Mouse (Mus musculus) left cerebral cortex, adult 18-20 months (tissue): ENCODE measurements at regions not wholly inside any gene's neighbourhood (a gene's known extent, or its start where the extent isn't known, plus 50 kb on each side); places are given as distances from the start of the nearest gene placed in this dataset.
"Not testable (repeated sequence)": the region's sequence is repeated elsewhere in the genome, so short reads cannot be mapped to it uniquely, and the experiment has no call there.

Source experiments
- DNase-seq, 2 experiments: peaks; one replicate each; pipeline ENCODE4 v3.0.0; 2021 to 2022; ENCODE audit warnings: low spot score in 2 of 2, mixed read lengths in 1 of 2

DNA sequence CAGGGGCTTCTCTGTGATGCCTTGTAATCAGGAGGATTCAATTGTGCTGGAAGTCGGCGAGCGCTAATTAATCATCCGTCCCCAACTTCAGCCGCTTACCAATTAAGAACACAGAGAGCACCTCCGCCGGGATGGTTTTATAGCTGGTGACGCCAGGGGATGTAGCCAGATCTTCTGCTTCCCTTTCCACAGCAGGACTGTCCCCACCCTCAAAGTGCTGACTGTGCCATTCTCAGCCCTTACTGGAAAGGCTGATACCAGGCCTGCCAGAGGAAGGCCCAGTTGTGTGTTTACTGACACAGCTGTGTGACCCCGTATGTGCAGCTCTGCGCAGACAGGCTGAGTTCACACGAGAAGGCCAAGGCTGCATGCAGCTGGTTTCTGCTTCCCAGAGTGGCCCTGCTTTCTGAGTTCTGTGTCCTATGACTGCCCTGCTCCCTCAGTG, 59.9 kb upstream of the Bend4 start:
- DNase-seq: no peak

GRCm38 (mm10) chr5:67490709-67491108, 62.6 kb upstream of the Bend4 start:
- DNase-seq: not testable (repeated sequence)

DNA sequence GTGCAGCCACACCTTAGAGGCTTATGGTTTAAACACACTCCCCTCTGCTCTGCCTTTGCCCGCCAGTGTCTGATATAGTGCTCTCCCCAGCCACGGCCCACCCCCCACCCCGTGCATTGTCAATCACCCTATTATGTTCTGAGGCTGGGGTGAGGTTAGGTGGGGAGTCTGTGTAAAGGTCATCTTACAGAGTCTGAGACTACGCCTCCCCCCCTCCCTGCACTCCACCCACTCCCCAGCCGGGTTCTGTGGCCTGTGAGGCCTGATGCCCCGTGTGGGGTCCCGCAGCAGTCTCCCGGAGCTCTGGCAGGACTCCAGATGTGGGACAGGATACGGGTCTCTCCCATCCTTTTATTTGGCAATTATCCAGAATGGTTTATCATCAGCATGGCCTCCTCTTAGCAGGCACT, 64.8 kb upstream of the Bend4 start:
- DNase-seq: no peak

DNA sequence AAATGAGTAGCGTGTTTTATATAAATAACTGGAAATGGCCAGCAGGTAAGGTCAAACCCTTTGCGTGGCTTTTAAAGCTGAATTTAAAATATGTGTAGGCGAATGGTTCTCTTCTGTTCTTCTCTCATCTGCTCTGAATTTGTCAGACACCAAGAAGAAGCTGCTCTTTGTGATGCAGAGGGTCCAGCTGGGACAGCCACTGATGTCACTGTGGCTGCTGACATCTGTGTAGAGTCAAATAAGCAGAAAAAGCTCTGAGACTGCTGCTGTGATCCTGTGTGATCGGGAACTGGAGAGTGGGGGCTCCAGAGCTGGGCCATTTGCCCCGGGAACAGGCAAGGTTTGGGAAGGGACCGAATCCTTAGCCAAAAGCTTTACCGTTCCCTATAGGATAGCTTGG, 68.6 kb upstream of the Bend4 start:
- no peak for DNase-seq

GRCm38 (mm10) chr5:67520251-67520650, 87.4 kb upstream of the Shisa3 start:
- no peak for DNase-seq

DNA sequence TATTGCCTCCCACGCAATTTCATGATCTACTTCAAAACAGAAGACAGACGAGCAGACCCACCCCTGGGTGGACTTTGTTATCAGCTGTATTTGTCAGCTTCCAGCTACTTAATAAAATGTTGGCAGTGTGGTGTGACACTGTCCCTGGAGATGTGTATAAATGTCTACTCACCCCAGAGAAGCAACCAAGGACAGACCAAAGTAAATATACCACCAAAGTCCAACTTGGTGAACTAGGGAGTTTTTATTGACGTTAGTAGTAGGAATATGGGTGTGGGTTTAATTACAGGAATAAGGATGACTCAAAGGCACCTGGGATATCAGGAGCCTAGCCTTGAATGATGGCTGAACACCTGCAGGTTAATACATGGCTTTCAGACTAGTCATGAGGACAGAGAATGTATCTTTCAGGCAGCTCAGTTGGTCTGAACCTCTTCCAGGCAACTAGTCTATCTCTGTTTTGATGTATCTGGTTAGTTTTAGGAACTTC, 86.2 kb upstream of the Shisa3 start:
- no peak for DNase-seq

DNA sequence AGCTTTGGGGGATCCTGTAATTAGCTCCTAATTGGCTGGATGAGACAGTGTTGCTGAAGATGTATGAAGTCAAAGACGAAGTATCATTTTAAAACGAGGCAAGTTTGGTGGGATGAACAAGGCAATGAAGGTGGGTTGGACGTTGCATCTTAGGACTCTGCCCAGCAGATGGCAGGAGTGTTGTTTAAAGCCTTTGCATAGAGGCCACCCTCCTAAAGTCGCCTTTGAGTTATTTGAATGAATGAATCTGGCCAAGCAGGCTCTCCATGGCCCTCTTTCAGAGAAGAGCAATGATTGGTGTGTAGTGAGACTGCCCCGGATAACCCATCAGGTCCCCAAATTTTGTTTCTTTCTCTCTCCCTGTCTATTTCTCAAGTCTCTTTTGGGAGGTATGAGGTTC, 77.5 kb upstream of the Shisa3 start:
- peak; percentile 5 to 7 for DNase-seq

DNA sequence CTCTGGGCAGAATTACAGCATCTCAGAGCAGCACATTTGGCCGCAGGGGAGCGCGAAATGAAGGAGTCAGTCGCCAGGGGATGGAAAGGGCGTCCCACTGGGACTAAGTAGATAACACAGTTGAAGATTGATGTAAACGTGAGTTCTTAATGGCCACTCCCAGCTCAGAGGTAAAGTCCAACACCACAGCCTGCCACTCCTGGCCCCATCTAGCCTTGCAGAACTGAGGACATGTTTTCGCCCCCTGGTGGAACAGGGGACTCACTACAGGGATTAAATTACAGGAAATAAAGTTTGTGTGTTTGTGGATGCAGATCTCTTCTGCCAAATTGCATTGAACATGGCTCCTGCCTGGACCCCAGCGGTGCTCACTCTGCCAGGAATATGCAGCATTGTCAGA, 76.7 kb upstream of the Shisa3 start:
- DNase-seq: no peak

GRCm38 (mm10) chr5:67532351-67532750, 75.3 kb upstream of the Shisa3 start:
- peak; percentile 82 to 88 for DNase-seq

GRCm38 (mm10) chr5:67532756-67533255, 74.9 kb upstream of the Shisa3 start:
- DNase-seq: peak in 1 of 2 experiments; percentile 8

GRCm38 (mm10) chr5:67534056-67534455, 73.6 kb upstream of the Shisa3 start:
- no peak for DNase-seq

GRCm38 (mm10) chr5:67537990-67538389, 69.7 kb upstream of the Shisa3 start:
- no peak for DNase-seq

DNA sequence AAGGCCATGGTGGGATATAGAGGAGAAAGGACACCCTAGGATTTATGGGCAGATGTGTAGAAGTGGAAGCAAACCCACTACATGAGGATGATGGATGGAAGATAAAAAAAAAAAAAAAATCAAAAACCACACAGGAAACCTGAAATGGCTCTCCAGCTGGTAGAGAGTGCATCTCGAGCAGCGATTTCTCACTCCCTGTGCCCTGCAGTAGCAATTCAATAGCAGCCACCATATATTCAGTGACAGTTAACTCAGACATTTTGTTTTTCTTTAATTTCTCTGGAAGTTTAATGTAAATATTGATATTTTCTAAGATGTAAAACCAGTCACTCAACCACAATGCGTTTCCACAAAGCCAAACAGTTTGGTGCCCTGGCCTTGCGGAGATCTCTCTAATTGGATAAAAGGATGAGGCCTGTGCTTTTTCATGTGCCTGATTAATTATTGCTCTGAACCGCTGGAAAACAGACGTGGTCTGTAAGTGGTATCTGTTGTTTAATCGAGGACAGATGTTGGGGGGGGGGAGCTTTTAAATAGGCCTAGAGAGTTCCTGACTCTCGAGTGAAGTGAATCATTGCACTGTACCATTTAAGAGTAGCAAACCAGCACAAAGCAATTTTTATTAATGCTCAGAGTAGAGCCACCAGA, 68.0 kb upstream of the Shisa3 start:
- DNase-seq: no peak

GRCm38 (mm10) chr5:67541867-67542266, 65.8 kb upstream of the Shisa3 start:
- no peak for DNase-seq

DNA sequence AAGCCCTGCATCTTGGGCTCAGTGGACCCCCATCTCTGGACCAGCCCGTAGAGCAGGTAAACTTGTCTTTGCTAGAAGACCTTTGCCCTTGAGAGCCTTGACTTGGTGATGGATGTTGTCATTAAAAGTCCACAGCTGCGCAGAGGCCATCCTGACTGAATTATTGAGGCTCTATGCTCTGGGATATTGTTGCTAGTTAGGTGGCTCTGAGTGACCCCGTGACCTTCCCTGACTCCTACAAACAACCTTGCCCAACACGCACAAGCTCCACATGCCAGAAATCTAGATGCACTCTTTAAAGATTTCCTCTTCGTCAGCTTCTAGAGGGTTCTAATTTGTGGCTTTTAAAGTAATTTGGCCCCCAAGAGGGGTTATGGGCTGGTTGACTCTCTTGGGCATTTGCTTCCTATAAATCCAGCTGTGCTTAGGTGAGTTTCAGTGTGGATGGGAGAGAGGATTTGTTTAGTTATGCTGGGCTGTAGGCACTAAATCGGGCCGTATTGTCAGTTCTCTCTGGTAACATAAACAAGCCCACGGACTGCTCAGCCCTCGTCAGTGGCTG, 63.6 kb upstream of the Shisa3 start:
- DNase-seq: no peak

DNA sequence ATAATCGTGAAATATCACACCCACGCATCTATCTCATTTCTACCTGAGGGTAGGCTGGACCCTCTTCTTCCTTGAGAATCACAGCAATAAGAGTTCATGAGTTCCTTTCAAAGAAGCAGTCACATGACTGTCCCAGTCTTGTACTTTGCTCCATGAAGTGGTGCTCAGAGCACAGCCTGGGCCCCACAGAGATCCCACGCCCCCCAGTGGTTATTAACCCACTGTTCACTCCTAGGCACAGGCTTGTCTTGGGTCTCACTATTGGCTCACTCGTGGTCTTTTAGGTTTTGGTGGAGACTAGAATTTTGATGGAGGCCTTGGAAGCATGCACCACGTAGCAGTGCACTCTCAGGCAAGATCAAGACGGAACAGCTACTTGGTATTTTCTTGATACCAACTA, 57.4 kb upstream of the Shisa3 start:
- DNase-seq: no peak

DNA sequence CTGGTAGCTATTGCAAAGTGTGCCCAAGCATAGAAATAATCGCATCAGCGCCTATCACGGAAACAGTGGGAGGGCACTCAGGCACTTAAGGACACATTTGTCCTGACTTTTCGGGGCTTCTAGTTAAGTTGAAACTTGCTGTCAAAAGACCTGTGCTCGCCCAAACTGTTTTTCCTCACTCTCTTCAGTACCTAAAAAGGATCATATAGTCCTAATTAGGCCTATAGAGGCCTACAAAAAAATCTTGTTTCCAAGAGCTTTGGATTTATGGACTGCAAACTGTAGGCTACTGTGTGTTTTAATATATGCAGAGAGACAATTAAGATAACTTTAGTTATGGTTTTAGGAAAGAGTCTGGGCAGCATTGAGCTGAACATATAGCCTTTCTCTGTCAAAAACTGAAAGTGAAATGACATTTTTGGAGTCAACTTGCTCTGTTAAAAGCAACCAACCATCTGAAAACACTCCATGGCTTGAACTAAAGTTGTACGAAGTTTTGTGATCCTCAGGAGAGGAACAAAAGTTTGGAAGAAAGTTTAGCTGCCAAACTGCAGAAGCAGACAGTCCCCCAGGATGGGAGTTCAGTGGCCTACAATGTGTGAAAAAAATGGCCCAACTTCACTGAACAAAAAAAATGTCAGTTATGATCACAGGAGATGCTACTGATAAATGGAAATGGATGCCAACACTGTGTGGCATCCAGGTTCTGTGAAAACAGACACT, 55.9 kb upstream of the Shisa3 start:
- no peak for DNase-seq

GRCm38 (mm10) chr5:67552865-67553264, 54.8 kb upstream of the Shisa3 start:
- no peak for DNase-seq
